35 mouse cellular contexts compared by ENCODE assay signal in the genomic region with DNA sequence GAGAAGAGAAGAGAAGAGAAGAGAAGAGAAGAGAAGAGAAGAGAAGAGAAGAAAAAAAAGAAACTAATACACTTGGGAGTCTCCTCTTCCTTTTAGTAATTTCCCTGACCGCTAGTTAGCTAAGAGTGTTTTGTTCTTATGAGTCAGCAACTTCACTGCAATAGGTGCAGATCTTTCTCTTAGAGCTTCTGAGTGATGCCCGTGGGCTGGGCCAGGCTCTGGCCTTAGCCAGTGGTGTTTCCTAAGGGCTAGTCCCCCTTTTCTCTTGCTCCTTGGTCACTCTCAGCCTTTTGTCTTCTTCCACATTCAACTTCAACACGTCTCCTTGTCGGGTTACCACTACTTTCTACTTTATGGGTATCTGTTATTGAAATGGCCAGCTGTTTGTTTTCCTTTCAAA.
"Had no signal": no experiment of that assay in that cellular context is flagged by ENCODE, and none has a peak within 500 bp of the region (broad histone marks: within the 10 kb centered on the region; RNA-seq: fewer than 3 reads in every experiment).

No protein-coding gene starts in this region.

- H3K27ac ChIP-seq: heart, embryonic 10.5 days; heart, embryonic 13.5 days; heart, embryonic 15.5 days; hindbrain, embryonic 10.5 days; hindbrain, embryonic 12.5 days; hindbrain, embryonic 13.5 days; hindbrain, embryonic 14.5 days; hindbrain, embryonic 15.5 days; hindbrain, postnatal 0 days; intestine, embryonic 15.5 days; kidney, embryonic 15.5 days; kidney, postnatal 0 days; layer of hippocampus, adult 2 months had no signal

- H3K9ac ChIP-seq: heart, embryonic 12.5 days; heart, embryonic 13.5 days; heart, embryonic 15.5 days; hindbrain, embryonic 12.5 days; hindbrain, embryonic 13.5 days; hindbrain, embryonic 14.5 days; hindbrain, embryonic 15.5 days; intestine, embryonic 15.5 days; kidney, embryonic 15.5 days had no signal

- H3K36me3 ChIP-seq: heart, embryonic 10.5 days; heart, embryonic 12.5 days; heart, embryonic 13.5 days; heart, embryonic 15.5 days; hindbrain, embryonic 10.5 days; hindbrain, embryonic 12.5 days; intestine, embryonic 15.5 days; kidney, embryonic 15.5 days had no signal

- ATAC-seq: hindbrain, embryonic 16.5 days; hindbrain, postnatal 0 days; inflammation-experienced regulatory T-cells, adult 6 months; intestine, embryonic 15.5 days; intestine, embryonic 16.5 days; intestine, postnatal 0 days had no signal

- H3K9me3 ChIP-seq: heart, embryonic 10.5 days; heart, embryonic 12.5 days; heart, embryonic 13.5 days; heart, embryonic 15.5 days; hindbrain, embryonic 10.5 days; hindbrain, embryonic 12.5 days; hindbrain, embryonic 13.5 days; hindbrain, embryonic 15.5 days; intestine, embryonic 15.5 days; kidney, embryonic 15.5 days had no signal

- H3K4me2 ChIP-seq: heart, embryonic 11.5 days; heart, embryonic 12.5 days; heart, embryonic 13.5 days; heart, embryonic 15.5 days; hindbrain, embryonic 12.5 days; hindbrain, embryonic 13.5 days; hindbrain, embryonic 14.5 days; hindbrain, embryonic 15.5 days; intestine, embryonic 15.5 days; kidney, embryonic 15.5 days had no signal

- H3K4me1 ChIP-seq: heart, embryonic 10.5 days; heart, embryonic 12.5 days; heart, embryonic 13.5 days; heart, embryonic 15.5 days; hindbrain, embryonic 10.5 days; hindbrain, embryonic 12.5 days; hindbrain, embryonic 13.5 days; hindbrain, embryonic 15.5 days; intestine, embryonic 15.5 days; kidney, embryonic 15.5 days had no signal

- H3K4me3 ChIP-seq: heart, embryonic 10.5 days; heart, embryonic 12.5 days; heart, embryonic 13.5 days; heart, embryonic 15.5 days; hindbrain, embryonic 10.5 days; hindbrain, embryonic 12.5 days; hindbrain, embryonic 13.5 days; hindbrain, embryonic 15.5 days; intestine, embryonic 15.5 days; kidney, embryonic 15.5 days; layer of hippocampus, adult 2 months had no signal

- H3K27me3 ChIP-seq: heart, embryonic 12.5 days; heart, embryonic 13.5 days; heart, embryonic 15.5 days; hindbrain, embryonic 12.5 days; hindbrain, embryonic 13.5 days; hindbrain, embryonic 15.5 days; intestine, embryonic 15.5 days; kidney, embryonic 15.5 days had no signal

- DNase-seq: heart, postnatal 10 days; heart, postnatal 14 days; heart, postnatal 36 days; heart, postnatal 4 days; kidney, adult 11 months; kidney, adult 18-20 months; kidney, adult 2 months; kidney, adult 8-10 months; kidney, adult 9 months; kidney, postnatal 10 days; kidney, postnatal 14 days; kidney, postnatal 25 days; kidney, postnatal 36 days; kidney, postnatal 4 days; layer of hippocampus, adult 9-11 months; layer of hippocampus, postnatal 36 days had no signal
